Mouse (Mus musculus): ENCODE data around the gene Nebl. TPM values are rescaled to one million over a fixed set of nuclear protein-coding genes. Genes with fewer than 3 reads are reported as not detected.
"Not testable (repeated sequence)": the region's sequence is repeated elsewhere in the genome, so short reads cannot be mapped to it uniquely, and the experiment has no call there.

Nebl gene
- polyA plus RNA-seq, 1 experiment from 2014 or later: 9.8 TPM

GRCm38 (mm10) chr2:17362181-17362580 lies 369.1 kb downstream of the Nebl start:
- Histone ChIP-seq H3K9me3 (no peaks in the 10 kb centered on the region), H3K27me3 (replicated peaks) (no peaks in the 10 kb centered on the region), H3K4me2 (replicated peaks) (no peak overlapping the region), H3K4me3 (no peak overlapping the region), H3K4me1 (no peaks in the 10 kb centered on the region), H3K36me3 (no peaks in the 10 kb centered on the region), H3K9ac (no peak overlapping the region), H3K27ac (no peak overlapping the region)
- ATAC-seq (ENCODE audit: low FRiP score, low read depth): no peak
- WGBS: 93% methylated on average over 1 of the region's 1 CpGs

- H3K4me1 ChIP-seq: no peaks in the 10 kb centered on the region
- H3K4me3 ChIP-seq: no peak overlapping the region
- H3K9ac ChIP-seq: no peak overlapping the region
- no peak overlapping the region for H3K4me2 ChIP-seq (replicated peaks)
- no peak for ATAC-seq (ENCODE audit: low FRiP score, low read depth)
- H3K36me3 ChIP-seq: no peaks in the 10 kb centered on the region
- H3K27ac ChIP-seq: no peak overlapping the region
- no peaks in the 10 kb centered on the region for H3K27me3 ChIP-seq (replicated peaks)
- 95% methylated on average over 1 of the region's 1 CpGs for WGBS
- H3K9me3 ChIP-seq: no peaks in the 10 kb centered on the region
Measured at GRCm38 (mm10) chr2:17344643-17345042, 386.6 kb downstream of the Nebl start.

GRCm38 (mm10) chr2:17335451-17335850 lies 395.8 kb downstream of the Nebl start:
- Histone ChIP-seq H3K4me2 (replicated peaks) (no peak overlapping the region), H3K9ac (no peak overlapping the region), H3K4me3 (no peak overlapping the region), H3K27me3 (replicated peaks) (no peaks in the 10 kb centered on the region), H3K9me3 (no peaks in the 10 kb centered on the region), H3K4me1 (no peaks in the 10 kb centered on the region), H3K27ac (no peak overlapping the region), H3K36me3 (no peaks in the 10 kb centered on the region)
- WGBS: 92% methylated on average over 5 of the region's 5 CpGs
- ATAC-seq (ENCODE audit: low FRiP score, low read depth): no peak

GRCm38 (mm10) chr2:17326590-17326989 lies 404.7 kb downstream of the Nebl start:
- no peak overlapping the region for H3K4me3 ChIP-seq
- no peaks in the 10 kb centered on the region for H3K36me3 ChIP-seq
- H3K27me3 ChIP-seq (replicated peaks): no peaks in the 10 kb centered on the region
- no peaks in the 10 kb centered on the region for H3K4me1 ChIP-seq
- no peak overlapping the region for H3K9ac ChIP-seq
- no peaks in the 10 kb centered on the region for H3K9me3 ChIP-seq
- no peak overlapping the region for H3K27ac ChIP-seq
- H3K4me2 ChIP-seq (replicated peaks): no peak overlapping the region
- WGBS: 91% methylated on average over 1 of the region's 1 CpGs
- no peak for ATAC-seq (ENCODE audit: low FRiP score, low read depth)

DNA sequence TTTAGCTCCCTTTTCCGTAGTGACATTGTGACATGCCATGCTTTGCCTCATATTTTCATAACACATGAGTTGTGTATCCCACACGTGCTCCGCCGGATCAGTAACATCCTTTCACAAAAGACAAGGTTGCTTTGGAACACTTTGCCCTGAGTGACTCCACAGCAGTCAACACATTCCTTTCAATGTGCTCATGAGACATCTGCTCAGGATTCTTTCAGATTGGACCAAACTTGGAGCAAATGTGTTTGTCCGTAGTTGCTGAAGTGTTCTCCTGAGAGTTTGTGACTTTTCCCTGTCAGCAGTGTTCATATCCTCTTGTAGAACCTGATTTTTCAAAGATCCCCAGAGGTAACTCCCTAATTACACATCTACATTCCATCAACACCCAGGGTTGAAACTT lies 414.4 kb downstream of the Nebl start:
- no peak overlapping the region for H3K4me2 ChIP-seq (replicated peaks)
- WGBS: 88% methylated on average over 5 of the region's 5 CpGs

DNA sequence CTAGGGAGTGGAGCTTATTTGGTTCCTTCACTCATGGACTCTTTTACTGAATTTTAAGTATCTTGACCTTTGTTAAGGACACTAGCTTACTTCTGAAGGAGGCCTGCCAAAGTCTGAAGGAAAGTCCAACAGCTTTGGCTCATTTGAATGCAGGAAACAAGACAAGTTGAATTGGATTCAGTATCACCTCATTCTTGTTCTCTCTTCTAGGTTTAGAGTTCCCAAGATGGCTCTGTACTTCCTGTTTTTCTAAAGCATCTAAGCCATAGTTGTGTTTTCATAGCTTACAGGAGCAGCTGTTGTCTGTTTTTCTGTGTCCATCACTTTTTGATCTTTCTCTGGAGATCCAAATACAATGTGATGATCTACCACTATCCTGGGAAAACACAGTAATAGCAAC lies 429.9 kb downstream of the Nebl start:
- no peak for ATAC-seq (ENCODE audit: low FRiP score, low read depth)

More for the DNA sequence above, 414.4 kb downstream of the Nebl start:
- H3K27ac ChIP-seq: no peak overlapping the region
- no peaks in the 10 kb centered on the region for H3K9me3 ChIP-seq
- H3K36me3 ChIP-seq: no peaks in the 10 kb centered on the region
- H3K27me3 ChIP-seq (replicated peaks): no peaks in the 10 kb centered on the region
- H3K9ac ChIP-seq: no peak overlapping the region
- no peak overlapping the region for H3K4me3 ChIP-seq
- no peaks in the 10 kb centered on the region for H3K4me1 ChIP-seq
- no peak for ATAC-seq (ENCODE audit: low FRiP score, low read depth)

GRCm38 (mm10) chr2:17297496-17297895 lies 433.8 kb downstream of the Nebl start:
- H3K36me3 ChIP-seq: no peaks in the 10 kb centered on the region
- H3K4me1 ChIP-seq: no peaks in the 10 kb centered on the region
- no peak overlapping the region for H3K9ac ChIP-seq
- ATAC-seq (ENCODE audit: low FRiP score, low read depth): no peak
- H3K27ac ChIP-seq: no peak overlapping the region
- 62% methylated on average over 1 of the region's 1 CpGs for WGBS
- H3K4me3 ChIP-seq: no peak overlapping the region
- H3K27me3 ChIP-seq (replicated peaks): no peaks in the 10 kb centered on the region
- H3K4me2 ChIP-seq (replicated peaks): no peak overlapping the region
- no peaks in the 10 kb centered on the region for H3K9me3 ChIP-seq

More for the DNA sequence above, 429.9 kb downstream of the Nebl start:
- no peaks in the 10 kb centered on the region for H3K36me3 ChIP-seq
- H3K9me3 ChIP-seq: no peaks in the 10 kb centered on the region
- H3K4me1 ChIP-seq: no peaks in the 10 kb centered on the region
- H3K27ac ChIP-seq: no peak overlapping the region
- H3K9ac ChIP-seq: no peak overlapping the region
- H3K27me3 ChIP-seq (replicated peaks): no peaks in the 10 kb centered on the region
- H3K4me3 ChIP-seq: no peak overlapping the region
- H3K4me2 ChIP-seq (replicated peaks): no peak overlapping the region

GRCm38 (mm10) chr2:17295257-17295656 lies 436.0 kb downstream of the Nebl start:
- H3K4me3 ChIP-seq; H3K4me2 ChIP-seq (replicated peaks); H3K27me3 ChIP-seq (replicated peaks); ATAC-seq (ENCODE audit: low FRiP score, low read depth); H3K4me1 ChIP-seq; H3K36me3 ChIP-seq; H3K9ac ChIP-seq; H3K27ac ChIP-seq; H3K9me3 ChIP-seq: not testable (repeated sequence)
- 91% methylated on average over 5 of the region's 5 CpGs for WGBS

Small RNA genes lying within 50 kb of the gene (microRNA-seq; reads per million reads assigned to microRNA genes)
- gene Mir6419: not detected

Measured in neural tube, embryonic 12.5 days (tissue).